Mouse (Mus musculus) hindbrain, embryonic 16.5 days (tissue): ENCODE data around the gene Nt5c1b. TPM values are rescaled to one million over a fixed set of nuclear protein-coding genes. Genes with fewer than 3 reads are reported as not detected.

Source experiments
- ATAC-seq: fragments of 200-750 bp; cut with Nextera tagmentation; 2 replicates; pipeline ENCODE4 v1.8.0; 2017; ENCODE audit warnings: moderate TSS enrichment, moderate library complexity
- H3K27ac ChIP-seq: fragments of 300-500 bp; sonication (generic); 2 replicates; pipeline ENCODE4 v1.5.1; 2014; ENCODE audit warnings: low read depth, mild to moderate bottlenecking, control low read depth, low read length, moderate library complexity
- H3K27me3 ChIP-seq: fragments of 300-500 bp; sonication (generic); replicated peaks from 2 replicates; pipeline ENCODE4 v1.6.1; 2014; ENCODE audit warnings: low read length; ENCODE audit not compliant: control insufficient read depth, insufficient read depth
- H3K36me3 ChIP-seq: fragments of 300-500 bp; sonication (generic); 2 replicates; pipeline ENCODE4 v1.6.1; 2014; ENCODE audit warnings: mild to moderate bottlenecking, low read length, moderate library complexity, mixed read lengths; ENCODE audit not compliant: control insufficient read depth, insufficient read depth
- H3K4me1 ChIP-seq: fragments of 300-500 bp; sonication (generic); 2 replicates; pipeline ENCODE4 v1.6.1; 2014; ENCODE audit warnings: low read depth, low read length; ENCODE audit not compliant: control insufficient read depth, insufficient read depth
- H3K4me2 ChIP-seq: fragments of 300-500 bp; sonication (generic); 2 replicates; pipeline ENCODE4 v1.6.1; 2014; ENCODE audit warnings: mild to moderate bottlenecking, low read length, control low read depth, moderate library complexity
- H3K4me3 ChIP-seq: fragments of 300-500 bp; sonication (generic); 2 replicates; pipeline ENCODE4 v1.5.1; 2014; ENCODE audit warnings: mild to moderate bottlenecking, low read length, control low read depth, moderate library complexity
- H3K9ac ChIP-seq: fragments of 300-500 bp; sonication (generic); 2 replicates; pipeline ENCODE4 v1.6.1; 2014; ENCODE audit warnings: low read depth, mild to moderate bottlenecking, control low read depth, low read length, moderate library complexity
- H3K9me3 ChIP-seq: fragments of 300-500 bp; sonication (generic); 2 replicates; pipeline ENCODE4 v1.6.1; 2014; ENCODE audit warnings: mild to moderate bottlenecking, low read length, moderate library complexity; ENCODE audit not compliant: control insufficient read depth
- WGBS: fragments of 180-500 bp; shearing (Covaris S2); extraction: QIAGEN DNeasy Blood & Tissue Kit; methylation state at CpG from one replicate; pipeline ENCODE4 v1.1.7; 2014; 5-methylcytosine and 5-hydroxymethylcytosine counted together
- polyA plus RNA-seq: library from polyadenylated mRNA; unstranded; fragments of >200 nt; fragmentation: Nextera tagmentation; extraction: Ambion mirVana; gene quantifications from 2 replicates; pipeline ENCODE4 v1.2.1, GENCODE M21; 2015

Nt5c1b gene
- polyA plus RNA-seq, result not detected in 2 replicates

- H3K4me3 ChIP-seq, result no peak within 1 kb of the TSS
- ATAC-seq, result no peak
- no peak within 1 kb of the TSS for H3K9ac ChIP-seq
- no peaks in the 10 kb centered on the region for H3K27me3 ChIP-seq
- H3K4me2 ChIP-seq, result no peak within 1 kb of the TSS
- H3K4me1 ChIP-seq, result no peaks in the 10 kb centered on the region
- H3K36me3 ChIP-seq, result no peaks in the 10 kb centered on the region
- H3K27ac ChIP-seq, result no peak within 1 kb of the TSS
- no peaks in the 10 kb centered on the region for H3K9me3 ChIP-seq
- 85% methylated on average over 3 of the region's 3 CpGs for WGBS
Measured at GRCm38 (mm10) chr12:10369673-10370072, at the start of gene Nt5c1b. Nt5c1b (plus strand) TSS chr12:10369973.

- no peak overlapping the region for H3K4me3 ChIP-seq
- no peaks in the 10 kb centered on the region for H3K4me1 ChIP-seq
- H3K36me3 ChIP-seq, result no peaks in the 10 kb centered on the region
- H3K9me3 ChIP-seq, result no peaks in the 10 kb centered on the region
- no peak overlapping the region for H3K9ac ChIP-seq
- H3K27ac ChIP-seq, result no peak overlapping the region
- ATAC-seq, result no peak
- H3K4me2 ChIP-seq, result no peak overlapping the region
- no peaks in the 10 kb centered on the region for H3K27me3 ChIP-seq
- 88% methylated on average over 10 of the region's 10 CpGs for WGBS
Measured at GRCm38 (mm10) chr12:10327651-10328050, 42.1 kb upstream of the Nt5c1b start.

GRCm38 (mm10) chr12:10329460-10329859, 40.3 kb upstream of the Nt5c1b start:
- 93% methylated on average over 2 of the region's 2 CpGs for WGBS

GRCm38 (mm10) chr12:10340604-10341003, 29.2 kb upstream of the Nt5c1b start:
- no peak overlapping the region for H3K4me3 ChIP-seq
- ATAC-seq, result no peak
- H3K4me1 ChIP-seq, result no peaks in the 10 kb centered on the region
- H3K27ac ChIP-seq, result no peak overlapping the region
- no peak overlapping the region for H3K9ac ChIP-seq
- no peaks in the 10 kb centered on the region for H3K9me3 ChIP-seq
- no peaks in the 10 kb centered on the region for H3K36me3 ChIP-seq
- 73% methylated on average over 5 of the region's 5 CpGs for WGBS
- H3K27me3 ChIP-seq, result no peaks in the 10 kb centered on the region
- H3K4me2 ChIP-seq, result no peak overlapping the region

More at GRCm38 (mm10) chr12:10329460-10329859, 40.3 kb upstream of the Nt5c1b start:
- no peak overlapping the region for H3K4me3 ChIP-seq
- H3K36me3 ChIP-seq, result no peaks in the 10 kb centered on the region
- H3K4me1 ChIP-seq, result no peaks in the 10 kb centered on the region
- no peaks in the 10 kb centered on the region for H3K9me3 ChIP-seq
- H3K27ac ChIP-seq, result no peak overlapping the region
- H3K4me2 ChIP-seq, result no peak overlapping the region
- ATAC-seq, result no peak
- no peaks in the 10 kb centered on the region for H3K27me3 ChIP-seq
- no peak overlapping the region for H3K9ac ChIP-seq

GRCm38 (mm10) chr12:10350706-10351105, 19.1 kb upstream of the Nt5c1b start:
- Histone ChIP-seq H3K27ac (no peak overlapping the region), H3K4me1 (no peaks in the 10 kb centered on the region), H3K4me2 (no peak overlapping the region), H3K9me3 (no peaks in the 10 kb centered on the region), H3K9ac (no peak overlapping the region), H3K4me3 (no peak overlapping the region), H3K27me3 (no peaks in the 10 kb centered on the region), H3K36me3 (no peaks in the 10 kb centered on the region)
- WGBS, result 63% methylated on average over 3 of the region's 3 CpGs
- no peak for ATAC-seq

- H3K4me3 ChIP-seq, result no peak overlapping the region
- no peaks in the 10 kb centered on the region for H3K9me3 ChIP-seq
- no peaks in the 10 kb centered on the region for H3K27me3 ChIP-seq
- WGBS, result 53% methylated on average over 6 of the region's 6 CpGs
- ATAC-seq, result no peak
- H3K4me1 ChIP-seq, result no peaks in the 10 kb centered on the region
- no peaks in the 10 kb centered on the region for H3K36me3 ChIP-seq
- no peak overlapping the region for H3K4me2 ChIP-seq
- no peak overlapping the region for H3K27ac ChIP-seq
- H3K9ac ChIP-seq, result no peak overlapping the region
Measured at GRCm38 (mm10) chr12:10357756-10358155, 12.0 kb upstream of the Nt5c1b start.

- peak within 1 kb of the TSS; percentile 99 for H3K9ac ChIP-seq
- peaks cover 7% of the 10 kb centered on the region for H3K4me1 ChIP-seq
- ATAC-seq, result peak; percentile 99
- peak within 1 kb of the TSS; percentile 93 for H3K27ac ChIP-seq
- peak within 1 kb of the TSS; percentile 70 for H3K4me2 ChIP-seq
- no peaks in the 10 kb centered on the region for H3K27me3 ChIP-seq
- peaks cover 8% of the 10 kb centered on the region for H3K36me3 ChIP-seq
- H3K9me3 ChIP-seq, result no peaks in the 10 kb centered on the region
- WGBS, result 0% methylated on average over 53 of the region's 53 CpGs
- H3K4me3 ChIP-seq, result peak within 1 kb of the TSS; percentile 94
Measured at GRCm38 (mm10) chr12:10390671-10391441, 21.1 kb downstream of the Nt5c1b start, which contains the start of gene Rdh14. Rdh14 (plus strand) TSS chr12:10390772.

- no peak for ATAC-seq
- Histone ChIP-seq H3K36me3 (no peaks in the 10 kb centered on the region), H3K4me3 (no peak overlapping the region), H3K27me3 (no peaks in the 10 kb centered on the region), H3K27ac (no peak overlapping the region), H3K9ac (no peak overlapping the region), H3K4me1 (no peaks in the 10 kb centered on the region), H3K4me2 (no peak overlapping the region), H3K9me3 (no peaks in the 10 kb centered on the region)
- 77% methylated on average over 1 of the region's 1 CpGs for WGBS
Measured at GRCm38 (mm10) chr12:10400788-10401187, 31.0 kb downstream of the Nt5c1b start.

- no peak overlapping the region for H3K27ac ChIP-seq
- H3K36me3 ChIP-seq, result no peaks in the 10 kb centered on the region
- no peak overlapping the region for H3K4me3 ChIP-seq
- H3K4me1 ChIP-seq, result no peaks in the 10 kb centered on the region
- WGBS, result 87% methylated on average over 9 of the region's 9 CpGs
- H3K27me3 ChIP-seq, result no peaks in the 10 kb centered on the region
- no peak overlapping the region for H3K4me2 ChIP-seq
- ATAC-seq, result no peak
- no peaks in the 10 kb centered on the region for H3K9me3 ChIP-seq
- H3K9ac ChIP-seq, result no peak overlapping the region
Measured at GRCm38 (mm10) chr12:10402421-10403115, 32.8 kb downstream of the Nt5c1b start.
